Mouse (Mus musculus): Measurements from ENCODE around the gene Ano5. TPM values are rescaled to one million over a fixed set of nuclear protein-coding genes. Genes with fewer than 3 reads are reported as not detected.

Ano5 gene
- polyA plus RNA-seq, 1 experiment = 0.10 TPM

GRCm38 (mm10) chr7:51624336-51624897 is 113.6 kb downstream of the Ano5 start:
- Histone ChIP-seq H3K36me3 (ENCODE audit: control insufficient read depth, insufficient read depth, low read length) (no peaks in the 10 kb centered on the region), H3K4me3 (ENCODE audit: low read depth, low read length) (no peak overlapping the region), H3K27me3 (ENCODE audit: control insufficient read depth, insufficient read depth, low read length) (peaks cover 26% of the 10 kb centered on the region), H3K27ac (ENCODE audit: insufficient read depth, low read depth, low read length) (no peak overlapping the region), H3K4me1 (ENCODE audit: control insufficient read depth, insufficient read depth, insufficient read length, low read length) (no peaks in the 10 kb centered on the region)
- 4% methylated on average over 4 of the region's 4 CpGs for WGBS
- TF ChIP-seq CTCF (IDR thresholded peaks at IDR 0.05; ENCODE audit: extremely low read depth, insufficient read length, insufficient replicate concordance, low read depth, low read length) = no peak
- TF ChIP-seq POLR2A (IDR thresholded peaks at IDR 0.05; ENCODE audit: low read depth, low read length) = no peak

DNA sequence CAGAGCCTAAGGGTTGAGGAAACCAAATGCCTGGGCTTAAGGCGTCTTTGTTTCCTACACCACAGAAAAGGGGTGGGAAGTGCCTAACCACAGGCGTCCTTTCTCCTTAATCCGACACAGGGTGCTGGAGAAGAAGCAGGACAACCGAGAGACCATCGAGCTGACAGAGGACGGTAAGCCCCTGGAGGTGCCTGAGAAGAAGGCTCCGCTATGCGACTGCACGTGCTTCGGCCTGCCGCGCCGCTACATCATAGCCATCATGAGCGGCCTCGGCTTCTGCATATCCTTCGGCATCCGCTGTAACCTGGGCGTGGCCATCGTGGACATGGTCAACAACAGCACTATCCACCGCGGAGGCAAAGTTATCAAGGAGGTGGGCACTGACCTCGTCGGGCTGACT is 114.3 kb downstream of the Ano5 start:
- Histone ChIP-seq H3K4me3 (ENCODE audit: low read depth, low read length) (no peak overlapping the region), H3K36me3 (ENCODE audit: control insufficient read depth, insufficient read depth, low read length) (no peaks in the 10 kb centered on the region), H3K27me3 (ENCODE audit: control insufficient read depth, insufficient read depth, low read length) (peaks cover 26% of the 10 kb centered on the region), H3K27ac (ENCODE audit: insufficient read depth, low read depth, low read length) (no peak overlapping the region), H3K4me1 (ENCODE audit: control insufficient read depth, insufficient read depth, insufficient read length, low read length) (no peaks in the 10 kb centered on the region)
- TF ChIP-seq POLR2A (IDR thresholded peaks at IDR 0.05; ENCODE audit: low read depth, low read length) (no peak), CTCF (IDR thresholded peaks at IDR 0.05; ENCODE audit: extremely low read depth, insufficient read length, insufficient replicate concordance, low read depth, low read length) (no peak)
- WGBS = 3% methylated on average over 23 of the region's 23 CpGs

- Histone ChIP-seq H3K27me3 (ENCODE audit: control insufficient read depth, insufficient read depth, low read length) (peaks cover 26% of the 10 kb centered on the region), H3K27ac (ENCODE audit: insufficient read depth, low read depth, low read length) (no peak overlapping the region), H3K4me1 (ENCODE audit: control insufficient read depth, insufficient read depth, insufficient read length, low read length) (no peaks in the 10 kb centered on the region), H3K4me3 (ENCODE audit: low read depth, low read length) (no peak overlapping the region), H3K36me3 (ENCODE audit: control insufficient read depth, insufficient read depth, low read length) (no peaks in the 10 kb centered on the region)
- TF ChIP-seq CTCF (IDR thresholded peaks at IDR 0.05; ENCODE audit: extremely low read depth, insufficient read length, insufficient replicate concordance, low read depth, low read length) = no peak
- no peak for TF ChIP-seq POLR2A (IDR thresholded peaks at IDR 0.05; ENCODE audit: low read depth, low read length)
- 7% methylated on average over 11 of the region's 11 CpGs for WGBS
Measured at GRCm38 (mm10) chr7:51625591-51626255, 114.9 kb downstream of the Ano5 start.

GRCm38 (mm10) chr7:51626451-51627000 is 115.7 kb downstream of the Ano5 start:
- no peak overlapping the region for H3K4me3 ChIP-seq (ENCODE audit: low read depth, low read length)
- no peaks in the 10 kb centered on the region for H3K36me3 ChIP-seq (ENCODE audit: control insufficient read depth, insufficient read depth, low read length)
- no peak overlapping the region for H3K27ac ChIP-seq (ENCODE audit: insufficient read depth, low read depth, low read length)
- TF ChIP-seq POLR2A (IDR thresholded peaks at IDR 0.05; ENCODE audit: low read depth, low read length) = no peak
- TF ChIP-seq CTCF (IDR thresholded peaks at IDR 0.05; ENCODE audit: extremely low read depth, insufficient read length, insufficient replicate concordance, low read depth, low read length) = no peak
- no peaks in the 10 kb centered on the region for H3K4me1 ChIP-seq (ENCODE audit: control insufficient read depth, insufficient read depth, insufficient read length, low read length)
- 4% methylated on average over 16 of the region's 16 CpGs for WGBS
- H3K27me3 ChIP-seq (ENCODE audit: control insufficient read depth, insufficient read depth, low read length) = peaks cover 26% of the 10 kb centered on the region

GRCm38 (mm10) chr7:51627001-51627631 is 116.3 kb downstream of the Ano5 start:
- no peaks in the 10 kb centered on the region for H3K4me1 ChIP-seq (ENCODE audit: control insufficient read depth, insufficient read depth, insufficient read length, low read length)
- H3K36me3 ChIP-seq (ENCODE audit: control insufficient read depth, insufficient read depth, low read length) = no peaks in the 10 kb centered on the region
- H3K4me3 ChIP-seq (ENCODE audit: low read depth, low read length) = no peak overlapping the region
- H3K27ac ChIP-seq (ENCODE audit: insufficient read depth, low read depth, low read length) = no peak overlapping the region
- 3% methylated on average over 26 of the region's 26 CpGs for WGBS
- TF ChIP-seq POLR2A (IDR thresholded peaks at IDR 0.05; ENCODE audit: low read depth, low read length) (no peak), CTCF (IDR thresholded peaks at IDR 0.05; ENCODE audit: extremely low read depth, insufficient read length, insufficient replicate concordance, low read depth, low read length) (no peak)
- peaks cover 26% of the 10 kb centered on the region for H3K27me3 ChIP-seq (ENCODE audit: control insufficient read depth, insufficient read depth, low read length)

GRCm38 (mm10) chr7:51627666-51628065 is 116.8 kb downstream of the Ano5 start:
- Histone ChIP-seq H3K4me3 (ENCODE audit: low read depth, low read length) (no peak overlapping the region), H3K4me1 (ENCODE audit: control insufficient read depth, insufficient read depth, insufficient read length, low read length) (no peaks in the 10 kb centered on the region), H3K27ac (ENCODE audit: insufficient read depth, low read depth, low read length) (no peak overlapping the region), H3K36me3 (ENCODE audit: control insufficient read depth, insufficient read depth, low read length) (no peaks in the 10 kb centered on the region), H3K27me3 (ENCODE audit: control insufficient read depth, insufficient read depth, low read length) (peaks cover 26% of the 10 kb centered on the region)
- 3% methylated on average over 9 of the region's 9 CpGs for WGBS
- no peak for TF ChIP-seq CTCF (IDR thresholded peaks at IDR 0.05; ENCODE audit: extremely low read depth, insufficient read length, insufficient replicate concordance, low read depth, low read length)
- TF ChIP-seq POLR2A (IDR thresholded peaks at IDR 0.05; ENCODE audit: low read depth, low read length) = no peak

- TF ChIP-seq CTCF (IDR thresholded peaks at IDR 0.05; ENCODE audit: extremely low read depth, insufficient read length, insufficient replicate concordance, low read depth, low read length) (no peak), POLR2A (IDR thresholded peaks at IDR 0.05; ENCODE audit: low read depth, low read length) (no peak)
- peaks cover 26% of the 10 kb centered on the region for H3K27me3 ChIP-seq (ENCODE audit: control insufficient read depth, insufficient read depth, low read length)
- WGBS = 5% methylated on average over 9 of the region's 9 CpGs
Measured at GRCm38 (mm10) chr7:51628349-51628748, 117.5 kb downstream of the Ano5 start.

More at GRCm38 (mm10) chr7:51628349-51628748, 117.5 kb downstream of the Ano5 start:
- H3K36me3 ChIP-seq (ENCODE audit: control insufficient read depth, insufficient read depth, low read length) = no peaks in the 10 kb centered on the region
- no peak overlapping the region for H3K27ac ChIP-seq (ENCODE audit: insufficient read depth, low read depth, low read length)
- no peaks in the 10 kb centered on the region for H3K4me1 ChIP-seq (ENCODE audit: control insufficient read depth, insufficient read depth, insufficient read length, low read length)
- H3K4me3 ChIP-seq (ENCODE audit: low read depth, low read length) = no peak overlapping the region

All from small intestine, adult 2 months (tissue).